Mouse (Mus musculus) heart, adult 2 months (tissue): ENCODE results near the gene Hsdl1. TPM values are rescaled to one million over a fixed set of nuclear protein-coding genes. Genes with fewer than 3 reads are reported as not detected.
A peak's percentile ranks its signal among the peaks of the same experiment; 100 is the strongest.

Source experiments
- DNase-seq, 2 experiments: peaks; one replicate each; pipeline ENCODE4 v3.0.0; 2021
- H3K27ac ChIP-seq: fragments of 200-600 bp; 2 replicates; pipeline ENCODE4 v1.8.1; 2022
- H3K27me3 ChIP-seq: fragments of 200-500 bp; 2 replicates; pipeline ENCODE4 v1.6.1; 2012; ENCODE audit warnings: mild to moderate bottlenecking, low read length, inconsistent platforms, mixed read lengths; ENCODE audit not compliant: control insufficient read depth, insufficient read depth
- H3K36me3 ChIP-seq: fragments of 200-500 bp; 2 replicates; pipeline ENCODE4 v1.6.1; 2012; ENCODE audit warnings: low read length, inconsistent platforms; ENCODE audit not compliant: control insufficient read depth, insufficient read depth
- H3K4me1 ChIP-seq: fragments of 200-500 bp; 2 replicates; pipeline ENCODE4 v1.6.1; 2011; ENCODE audit warnings: low read length; ENCODE audit not compliant: control insufficient read depth, insufficient read depth
- H3K4me3 ChIP-seq: fragments of 200-600 bp; 2 replicates; pipeline ENCODE4 v1.8.1; 2022
- H3K79me2 ChIP-seq: fragments of 200-500 bp; replicated peaks from 2 replicates; pipeline ENCODE4 v1.6.1; 2012; ENCODE audit warnings: mild to moderate bottlenecking, inconsistent platforms, low read length, moderate library complexity, mixed read lengths; ENCODE audit not compliant: control insufficient read depth, insufficient read depth
- H3K9ac ChIP-seq: fragments of 200-500 bp; 2 replicates; pipeline ENCODE4 v1.6.1; 2012; ENCODE audit warnings: low read depth, mild to moderate bottlenecking, control low read depth, inconsistent platforms, low read length, mixed read lengths
- CTCF ChIP-seq: fragments of 200-600 bp; IDR thresholded peaks from 2 replicates; pipeline ENCODE4 v1.8.1; 2022; ENCODE audit warnings: antibody characterized with exemption, mild to moderate bottlenecking, moderate library complexity
- EP300 ChIP-seq: fragments of 200-500 bp; IDR thresholded peaks from 2 replicates; pipeline ENCODE4 v1.6.1; 2011; ENCODE audit warnings: low read depth, low read length, control low read depth; ENCODE audit not compliant: insufficient read depth
- POLR2A ChIP-seq: fragments of 200-500 bp; IDR thresholded peaks from 2 replicates; pipeline ENCODE4 v1.6.1; 2011; ENCODE audit warnings: mild to moderate bottlenecking, low read depth, low read length, control low read depth; ENCODE audit not compliant: insufficient read depth
- WGBS: fragments of 180-500 bp; shearing (Covaris S2); methylation state at CpG from one replicate; pipeline ENCODE4 v1.1.7; 2018; 5-methylcytosine and 5-hydroxymethylcytosine counted together
- intact Hi-C: fragments of 180-260 bp; cut with DNase I; formaldehyde crosslinking; loops from one replicate; pipeline ENCODE4 v1.15.1; 2025
- polyA plus RNA-seq: library from polyadenylated mRNA; depleted of rRNA; stranded (reverse); fragments of >200 nt; gene quantifications from 2 replicates; pipeline ENCODE4 v1.2.3, GENCODE M21; 2012
- total RNA-seq, 2 experiments: library from RNA; stranded (reverse); gene quantifications; 2 replicates each; pipeline ENCODE4 v1.2.3; 2021

Gene Hsdl1
- total and polyA plus RNA-seq, 3 experiments, result 11.9 to 20.4 (median 17.6) TPM

DNA sequence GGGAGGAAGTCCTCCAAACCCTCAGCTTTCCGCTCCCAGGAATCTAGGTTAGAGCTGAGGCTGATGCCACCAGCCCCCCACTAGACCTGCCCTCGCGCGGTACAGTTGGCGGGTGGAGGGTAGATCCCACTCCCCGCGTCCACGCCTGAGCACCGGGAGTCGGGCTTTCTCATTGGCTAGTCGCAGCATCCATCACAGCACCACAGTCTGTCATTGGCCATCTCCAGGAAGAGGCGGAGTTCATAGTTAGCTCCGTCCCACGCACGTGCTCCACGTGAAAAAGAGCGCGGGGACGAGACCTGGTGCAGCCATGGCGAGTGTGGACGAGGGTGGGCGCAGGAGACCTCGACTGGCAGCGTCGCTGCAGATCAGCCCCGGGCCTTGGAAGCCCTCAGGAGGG is 37.5 kb upstream of the Hsdl1 start, which contains the start of gene Adad2:
Gene Adad2, plus strand, starts transcription at position 277 of the 400 bp plus-strand sequence.
- intact Hi-C loops, result no loop called here
- Histone ChIP-seq H3K27ac (no peak within 1 kb of the TSS), H3K27me3 (no peaks in the 10 kb centered on the region), H3K4me3 (no peak within 1 kb of the TSS), H3K36me3 (no peaks in the 10 kb centered on the region), H3K9ac (no peak within 1 kb of the TSS), H3K4me1 (no peaks in the 10 kb centered on the region), H3K79me2 (no peaks in the 10 kb centered on the region)
- WGBS, result 79% methylated on average over 26 of the region's 26 CpGs
- no peak for TF ChIP-seq CTCF
- no peak for TF ChIP-seq EP300
- no peak for TF ChIP-seq POLR2A
- DNase-seq, result no peak

DNA sequence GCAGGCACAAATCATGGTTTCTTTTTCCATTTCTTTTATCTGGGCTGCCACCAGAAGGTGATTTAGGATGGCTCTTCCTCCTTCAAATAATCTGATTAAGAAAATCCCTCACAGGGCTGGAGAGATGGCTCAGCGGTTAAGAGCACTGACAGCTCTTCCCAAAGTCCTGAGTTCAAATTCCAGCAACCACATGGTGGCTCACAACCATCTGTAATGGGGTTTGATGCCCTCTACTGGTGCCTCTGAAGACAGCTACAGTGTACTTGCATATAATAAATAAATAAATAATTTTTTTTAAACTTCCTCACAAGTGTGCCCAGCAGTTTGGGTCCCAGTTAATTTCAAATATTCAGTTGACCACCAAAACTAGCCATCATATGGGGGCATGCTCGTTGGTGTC is 31.2 kb upstream of the Hsdl1 start:
- H3K9ac ChIP-seq, result no peak overlapping the region
- TF ChIP-seq EP300 (no peak), CTCF (peak; percentile 55), POLR2A (no peak)
- no peaks in the 10 kb centered on the region for H3K36me3 ChIP-seq
- no peak overlapping the region for H3K4me3 ChIP-seq
- H3K79me2 ChIP-seq, result no peaks in the 10 kb centered on the region
- DNase-seq, result no peak
- H3K27ac ChIP-seq, result no peak overlapping the region
- intact Hi-C loops, result loop anchor here (5.0 kb wide), 1 partner anchor 71 kb away; no protein-coding TSS in a partner anchor
- peaks cover 4% of the 10 kb centered on the region for H3K4me1 ChIP-seq
- no peaks in the 10 kb centered on the region for H3K27me3 ChIP-seq
- WGBS, result 63% methylated on average over 2 of the region's 2 CpGs

DNA sequence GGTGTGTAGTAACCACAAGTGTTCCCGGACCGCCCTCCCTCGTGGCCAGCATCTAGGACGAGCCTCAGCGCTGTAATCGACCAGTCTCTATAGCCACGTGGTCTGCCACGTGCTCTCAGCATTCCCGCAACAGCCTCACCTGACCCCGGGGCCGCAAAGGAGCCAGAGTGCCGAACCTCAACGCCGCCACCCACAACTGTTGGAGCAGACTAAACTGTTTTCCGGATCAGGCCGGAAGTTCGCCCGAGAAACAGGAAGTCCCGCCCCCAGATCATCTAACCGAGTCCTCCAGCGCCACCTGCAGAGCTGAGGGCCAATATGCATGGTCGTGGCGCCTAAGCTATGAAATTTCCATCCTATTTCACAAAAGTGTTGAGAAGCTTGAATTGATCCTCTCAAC is 30.0 kb upstream of the Hsdl1 start, which contains the start of gene Taf1c:
Gene Taf1c, minus strand, starts transcription at position 227 of the 400 bp plus-strand sequence.
- H3K4me3 ChIP-seq, result peak within 1 kb of the TSS; percentile 76
- WGBS, result under 1% methylated on average over 23 of the region's 23 CpGs
- peak within 1 kb of the TSS; percentile 79 for H3K27ac ChIP-seq
- peaks cover 4% of the 10 kb centered on the region for H3K4me1 ChIP-seq
- peak within 1 kb of the TSS; percentile 87 for H3K9ac ChIP-seq
- no peaks in the 10 kb centered on the region for H3K27me3 ChIP-seq
- no peaks in the 10 kb centered on the region for H3K36me3 ChIP-seq
- no peaks in the 10 kb centered on the region for H3K79me2 ChIP-seq
- peak; percentile 91 to 94 for DNase-seq
- intact Hi-C loops, result loop anchor here (2.0 to 5.0 kb wide), 4 partner anchors 30 to 192 kb away; partner anchors contain the start of genes Dnaaf1, Hsdl1 and Necab2
- peak; percentile 94 for TF ChIP-seq CTCF
- peak; percentile 73; the same call in 1 of the 2 replicates for TF ChIP-seq EP300
- peak; percentile 88 for TF ChIP-seq POLR2A

DNA sequence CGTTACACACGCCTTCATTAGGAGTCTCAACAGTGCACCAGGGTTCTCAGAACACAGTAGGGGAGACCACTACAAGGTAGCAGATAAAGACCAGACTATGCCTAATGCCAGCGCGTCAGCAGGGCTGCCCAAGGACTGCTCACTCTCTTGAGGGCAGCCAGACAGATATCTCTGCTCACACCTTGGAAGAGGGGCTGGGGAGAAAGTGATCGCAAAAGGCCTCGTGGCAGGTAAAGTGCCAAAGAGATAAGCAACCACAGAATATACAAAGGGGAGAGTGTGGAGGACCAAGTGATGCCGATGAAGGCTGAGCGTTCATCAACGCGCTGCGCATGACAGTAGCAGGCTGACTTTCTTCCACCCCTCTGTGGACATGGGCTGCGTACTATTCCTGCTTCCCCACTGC is 29.4 kb upstream of the Hsdl1 start:
- intact Hi-C loops, result loop anchor here (2.0 kb wide), 3 partner anchors 30 to 192 kb away; partner anchors contain the start of genes Dnaaf1, Hsdl1 and Necab2

DNA sequence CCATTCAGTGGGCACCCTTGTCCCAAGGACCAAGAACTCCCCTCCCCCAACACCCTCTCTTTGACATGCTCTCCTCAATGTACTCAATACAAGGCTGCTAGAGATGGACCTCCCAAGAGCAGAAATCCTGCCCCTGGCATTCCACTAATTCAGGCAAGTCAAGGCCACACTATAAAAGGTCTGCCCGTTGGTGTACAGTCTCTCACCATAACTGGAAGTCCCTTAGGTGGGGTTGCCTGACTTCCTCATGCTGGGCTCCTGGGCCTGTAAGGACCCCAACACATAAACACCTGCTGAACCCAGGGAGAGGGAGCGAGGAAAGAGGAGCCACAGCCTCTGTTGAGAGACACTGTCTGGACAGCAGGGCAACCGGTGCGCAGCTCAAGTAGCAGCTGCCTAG is 28.8 kb upstream of the Hsdl1 start:
- no peak overlapping the region for H3K27ac ChIP-seq
- H3K79me2 ChIP-seq, result no peaks in the 10 kb centered on the region
- no peaks in the 10 kb centered on the region for H3K36me3 ChIP-seq
- intact Hi-C loops, result loop anchor here (2.0 kb wide), 3 partner anchors 29 to 191 kb away; partner anchors contain the start of genes Dnaaf1, Hsdl1 and Necab2
- peaks cover 4% of the 10 kb centered on the region for H3K4me1 ChIP-seq
- TF ChIP-seq EP300, result no peak
- TF ChIP-seq CTCF, result no peak
- TF ChIP-seq POLR2A, result no peak
- no peak overlapping the region for H3K4me3 ChIP-seq
- WGBS, result 90% methylated on average over 4 of the region's 4 CpGs
- H3K27me3 ChIP-seq, result no peaks in the 10 kb centered on the region
- DNase-seq, result no peak
- peak overlapping the region; percentile 87; the same call in 1 of the 2 replicates for H3K9ac ChIP-seq

More for the DNA sequence above, 29.4 kb upstream of the Hsdl1 start:
- H3K27ac ChIP-seq, result peak overlapping the region; percentile 79
- H3K9ac ChIP-seq, result peak overlapping the region; percentile 87
- no peak for TF ChIP-seq POLR2A
- peaks cover 4% of the 10 kb centered on the region for H3K4me1 ChIP-seq
- DNase-seq, result no peak
- H3K36me3 ChIP-seq, result no peaks in the 10 kb centered on the region
- peak overlapping the region; percentile 76 for H3K4me3 ChIP-seq
- WGBS, result 20% methylated on average over 12 of the region's 12 CpGs
- no peaks in the 10 kb centered on the region for H3K79me2 ChIP-seq
- H3K27me3 ChIP-seq, result no peaks in the 10 kb centered on the region

DNA sequence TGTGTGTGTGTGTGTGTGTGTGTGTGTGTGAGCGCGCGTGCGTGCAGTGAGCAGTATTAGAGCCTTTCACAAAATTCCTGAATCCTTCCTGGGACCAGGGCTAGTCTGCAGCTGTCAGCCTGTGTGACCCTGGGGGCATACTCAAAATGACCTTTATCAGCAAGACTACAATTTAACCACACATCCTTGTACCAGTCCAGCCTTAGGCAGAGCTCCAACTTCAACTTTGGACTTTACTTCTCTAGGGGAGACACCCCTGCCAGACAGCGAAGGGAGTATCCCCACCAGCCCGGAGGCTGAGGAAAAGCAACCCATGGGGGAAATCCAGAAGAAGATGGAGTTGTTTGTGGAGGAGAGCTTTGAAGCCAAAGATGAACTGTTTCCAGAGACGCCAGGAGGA is 16.5 kb upstream of the Hsdl1 start:
- WGBS, result 90% methylated on average over 7 of the region's 7 CpGs
- Histone ChIP-seq H3K4me3 (no peak overlapping the region), H3K79me2 (no peaks in the 10 kb centered on the region), H3K27me3 (no peaks in the 10 kb centered on the region), H3K4me1 (peaks cover 4% of the 10 kb centered on the region; the same call in 1 of the 2 replicates), H3K36me3 (no peaks in the 10 kb centered on the region), H3K27ac (no peak overlapping the region), H3K9ac (no peak overlapping the region)
- DNase-seq, result no peak
- TF ChIP-seq POLR2A (no peak), EP300 (no peak), CTCF (no peak)
- intact Hi-C loops, result no loop called here
